Mouse (Mus musculus): ENCODE measurements around the gene Txndc16. TPM values are rescaled to one million over a fixed set of nuclear protein-coding genes. Genes with fewer than 3 reads are reported as not detected.

Gene Txndc16
- polyA plus RNA-seq, 1 experiment from 2014 or later: 15.1 TPM

DNA sequence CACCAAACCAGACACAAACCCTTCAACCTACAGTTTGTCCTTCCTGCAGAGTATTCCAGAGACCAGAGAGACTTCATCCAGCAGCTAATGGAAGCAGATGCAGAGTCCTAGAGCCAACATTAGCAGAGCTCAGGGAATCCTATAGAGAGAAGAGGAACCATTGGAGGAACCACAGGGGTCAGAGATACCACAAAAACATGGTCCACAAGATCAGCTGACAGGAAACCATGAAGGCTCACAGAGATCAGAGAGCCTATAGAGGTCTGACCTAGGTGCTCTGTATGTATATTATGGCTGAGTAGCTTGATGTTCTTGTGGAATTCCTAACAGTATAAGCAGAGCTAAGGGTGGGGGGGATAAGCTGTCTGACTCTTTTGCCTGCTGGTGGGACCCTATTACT lies 19.5 kb downstream of the Txndc16 start:
- DNase-seq (ENCODE audit: low spot score): no peak
- Histone ChIP-seq H3K27me3 (ENCODE audit: insufficient read depth, poor library complexity, severe bottlenecking) (no peaks in the 10 kb centered on the region), H3K36me3 (peaks cover 18% of the 10 kb centered on the region; the same call in 1 of the 2 replicates), H3K4me1 (replicated peaks) (no peaks in the 10 kb centered on the region), H3K4me3 (no peak overlapping the region), H3K27ac (no peak overlapping the region), H3K9me3 (no peaks in the 10 kb centered on the region)

DNA sequence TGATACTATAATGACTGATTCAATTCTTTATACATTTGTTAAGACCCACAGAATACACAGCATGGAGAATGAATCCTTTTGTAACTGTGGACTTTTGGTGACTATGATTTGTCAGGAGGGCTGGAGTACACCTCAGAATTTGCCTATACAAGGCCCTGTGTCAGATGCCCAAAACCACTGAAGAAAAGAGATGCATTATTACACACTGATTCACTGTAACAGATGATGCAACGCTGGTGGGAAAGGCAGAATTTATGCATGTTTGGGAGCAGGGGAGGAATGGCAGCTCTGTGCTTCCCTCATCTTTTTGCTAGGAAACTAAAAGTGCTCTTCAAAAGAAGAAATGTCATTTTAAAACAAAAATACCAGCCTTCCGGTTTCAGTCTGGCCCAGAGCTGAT lies 29.1 kb downstream of the Txndc16 start:
- Histone ChIP-seq H3K9me3 (peaks cover 7% of the 10 kb centered on the region; the same call in 1 of the 2 replicates), H3K27me3 (ENCODE audit: insufficient read depth, poor library complexity, severe bottlenecking) (no peaks in the 10 kb centered on the region), H3K4me1 (replicated peaks) (no peaks in the 10 kb centered on the region), H3K4me3 (no peak overlapping the region), H3K27ac (no peak overlapping the region), H3K36me3 (peaks cover 9% of the 10 kb centered on the region)
- DNase-seq (ENCODE audit: low spot score): no peak
- WGBS: 83% methylated on average over 2 of the region's 2 CpGs

DNA sequence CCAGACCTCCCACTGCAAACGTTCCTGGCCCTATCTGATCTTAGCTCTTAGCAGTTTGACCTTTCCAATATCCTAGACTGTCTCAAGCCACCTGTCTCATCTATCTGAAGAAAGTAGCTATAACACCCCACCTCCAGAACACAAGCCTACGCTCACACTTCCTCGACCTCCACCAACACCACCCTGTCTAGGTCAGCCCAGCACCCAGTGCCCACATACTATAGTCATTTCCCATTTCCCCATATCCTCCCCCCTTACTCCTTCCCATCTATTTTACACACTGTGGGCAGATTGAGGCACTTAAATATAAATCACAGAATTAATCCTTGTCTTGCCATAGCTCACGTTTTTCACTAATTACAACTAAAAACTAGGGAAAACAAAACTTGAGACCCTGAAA lies 38.5 kb downstream of the Txndc16 start:
- Histone ChIP-seq H3K4me1 (replicated peaks) (no peaks in the 10 kb centered on the region), H3K27ac (no peak overlapping the region), H3K9me3 (no peaks in the 10 kb centered on the region), H3K27me3 (ENCODE audit: insufficient read depth, poor library complexity, severe bottlenecking) (no peaks in the 10 kb centered on the region), H3K36me3 (0 out of 2 replicates have a peak, but pooled peaks cover 4% of the 10 kb centered on the region), H3K4me3 (no peak overlapping the region)
- no peak for DNase-seq (ENCODE audit: low spot score)
- 86% methylated on average over 4 of the region's 4 CpGs for WGBS

DNA sequence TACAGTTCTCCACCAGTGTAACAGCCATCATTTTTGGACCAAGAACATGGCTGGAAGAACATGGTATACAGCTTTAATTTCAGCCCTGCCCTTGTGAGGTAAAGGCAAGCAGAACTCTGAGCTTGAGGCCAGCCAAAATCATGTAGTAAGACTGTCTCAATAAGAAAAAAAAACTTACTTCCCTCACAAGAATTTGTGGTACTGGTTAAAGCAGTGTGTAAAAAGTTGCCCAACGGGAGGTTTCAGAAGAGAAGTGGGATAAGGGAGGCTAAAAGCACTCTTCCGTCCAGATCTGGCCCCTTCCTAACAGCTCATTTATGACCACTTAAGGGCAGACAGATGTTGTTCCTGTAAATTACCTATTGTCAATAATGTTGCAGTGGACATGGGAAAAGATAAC lies 40.5 kb downstream of the Txndc16 start:
- no peak for DNase-seq (ENCODE audit: low spot score)
- H3K4me1 ChIP-seq (replicated peaks): peaks cover 5% of the 10 kb centered on the region
- WGBS: 92% methylated on average over 2 of the region's 2 CpGs
- H3K9me3 ChIP-seq: no peaks in the 10 kb centered on the region
- H3K27me3 ChIP-seq (ENCODE audit: insufficient read depth, poor library complexity, severe bottlenecking): no peaks in the 10 kb centered on the region
- 0 out of 2 replicates have a peak, but pooled peaks cover 4% of the 10 kb centered on the region for H3K36me3 ChIP-seq
- no peak overlapping the region for H3K4me3 ChIP-seq
- H3K27ac ChIP-seq: no peak overlapping the region

DNA sequence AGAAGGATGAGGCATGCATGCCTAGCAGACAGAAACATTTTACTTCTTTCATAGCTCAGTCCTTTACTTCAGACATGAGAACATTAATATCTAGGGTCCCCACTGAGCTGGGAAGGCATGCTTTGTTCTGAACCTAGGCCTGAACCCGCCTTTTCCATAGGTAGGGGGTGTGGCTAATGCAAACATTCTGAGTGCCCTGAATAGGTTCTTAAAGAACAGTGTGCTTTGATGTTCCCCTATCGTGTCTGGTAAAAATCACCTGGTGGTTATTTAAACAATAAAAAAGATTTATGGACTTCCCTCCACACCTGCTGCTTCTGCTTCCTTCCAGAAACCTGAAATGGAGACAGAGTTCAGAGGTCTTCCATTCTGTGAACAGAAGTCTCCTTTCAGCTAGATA lies 40.9 kb downstream of the Txndc16 start:
- Histone ChIP-seq H3K4me1 (replicated peaks) (peaks cover 5% of the 10 kb centered on the region), H3K27me3 (ENCODE audit: insufficient read depth, poor library complexity, severe bottlenecking) (no peaks in the 10 kb centered on the region), H3K4me3 (no peak overlapping the region), H3K36me3 (0 out of 2 replicates have a peak, but pooled peaks cover 4% of the 10 kb centered on the region), H3K27ac (no peak overlapping the region), H3K9me3 (no peaks in the 10 kb centered on the region)
- DNase-seq (ENCODE audit: low spot score): no peak
- WGBS: 84% methylated on average over 2 of the region's 2 CpGs

- peak overlapping the region; percentile 29; the same call in 1 of the 2 replicates for H3K27ac ChIP-seq
- H3K4me1 ChIP-seq (replicated peaks): peaks cover 5% of the 10 kb centered on the region
- DNase-seq (ENCODE audit: low spot score): no peak
- H3K27me3 ChIP-seq (ENCODE audit: insufficient read depth, poor library complexity, severe bottlenecking): no peaks in the 10 kb centered on the region
- H3K4me3 ChIP-seq: no peak overlapping the region
- no peaks in the 10 kb centered on the region for H3K9me3 ChIP-seq
- H3K36me3 ChIP-seq: 0 out of 2 replicates have a peak, but pooled peaks cover 7% of the 10 kb centered on the region
- WGBS: 78% methylated on average over 14 of the region's 14 CpGs
Measured at GRCm38 (mm10) chr14:45175012-45175740, 45.0 kb downstream of the Txndc16 start.

- H3K4me3 ChIP-seq: no peak overlapping the region
- H3K9me3 ChIP-seq: no peaks in the 10 kb centered on the region
- DNase-seq (ENCODE audit: low spot score): no peak
- peaks cover 5% of the 10 kb centered on the region for H3K4me1 ChIP-seq (replicated peaks)
- WGBS: 95% methylated on average over 5 of the region's 5 CpGs
- no peaks in the 10 kb centered on the region for H3K27me3 ChIP-seq (ENCODE audit: insufficient read depth, poor library complexity, severe bottlenecking)
- no peak overlapping the region for H3K27ac ChIP-seq
- 0 out of 2 replicates have a peak, but pooled peaks cover 7% of the 10 kb centered on the region for H3K36me3 ChIP-seq
Measured at GRCm38 (mm10) chr14:45172260-45172659, 47.9 kb downstream of the Txndc16 start.

DNA sequence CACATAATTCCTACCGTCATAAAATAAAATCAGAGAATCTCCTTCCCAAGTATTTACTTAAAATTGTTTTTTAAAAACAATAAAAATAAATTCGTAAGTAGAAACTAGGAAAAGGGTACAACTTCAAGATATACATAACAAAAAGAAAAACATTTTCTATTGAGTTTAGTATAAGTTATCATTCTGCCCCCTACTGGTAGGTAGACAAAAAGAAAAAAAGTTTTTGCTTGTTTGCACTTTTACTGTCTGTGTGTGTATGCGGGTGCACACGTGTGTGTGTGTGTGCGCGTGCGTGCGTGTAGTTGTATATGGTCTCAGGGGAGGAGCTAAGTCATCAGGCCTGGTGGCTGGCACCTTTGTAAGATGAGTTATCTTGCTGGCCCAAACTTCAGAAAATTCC lies 52.8 kb downstream of the Txndc16 start:
- no peak for DNase-seq (ENCODE audit: low spot score)

DNA sequence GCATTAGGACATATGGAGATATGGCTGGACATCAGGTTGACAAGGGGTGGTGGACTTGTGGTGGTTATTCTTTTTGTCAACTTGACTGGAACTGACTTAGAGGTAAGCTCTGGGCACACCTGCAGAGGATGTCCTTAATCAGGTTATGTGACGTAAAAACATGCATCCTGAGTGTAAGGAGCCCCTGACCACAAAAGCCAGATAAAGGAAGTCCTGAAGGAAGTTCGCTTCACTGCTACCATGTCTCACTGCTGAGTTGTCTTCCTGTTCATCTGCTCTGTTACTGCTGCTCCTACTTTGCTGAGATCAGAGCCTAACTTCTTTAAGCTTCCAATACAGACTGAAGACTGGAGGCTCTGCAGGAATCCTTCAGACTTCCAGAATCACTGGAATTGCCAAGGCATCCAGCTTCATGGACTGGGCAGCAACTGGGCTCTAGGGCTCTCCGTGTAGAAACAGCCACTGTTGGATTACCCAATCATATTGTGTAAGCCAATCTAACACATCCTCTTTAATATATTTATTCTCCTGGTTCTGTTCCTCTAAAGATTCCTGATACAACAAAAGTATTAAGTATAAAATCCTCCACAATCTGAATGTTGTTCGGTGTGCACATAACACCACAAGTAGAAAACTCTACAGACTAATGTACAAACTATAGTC lies 64.5 kb downstream of the Txndc16 start:
- no peak overlapping the region for H3K4me3 ChIP-seq

More for the DNA sequence above, 52.8 kb downstream of the Txndc16 start:
- no peak overlapping the region for H3K4me3 ChIP-seq
- WGBS: 86% methylated on average over 8 of the region's 8 CpGs
- H3K9me3 ChIP-seq: no peaks in the 10 kb centered on the region
- H3K36me3 ChIP-seq: peaks cover 8% of the 10 kb centered on the region; the same call in 1 of the 2 replicates
- H3K27ac ChIP-seq: no peak overlapping the region
- no peaks in the 10 kb centered on the region for H3K27me3 ChIP-seq (ENCODE audit: insufficient read depth, poor library complexity, severe bottlenecking)
- no peaks in the 10 kb centered on the region for H3K4me1 ChIP-seq (replicated peaks)

DNA sequence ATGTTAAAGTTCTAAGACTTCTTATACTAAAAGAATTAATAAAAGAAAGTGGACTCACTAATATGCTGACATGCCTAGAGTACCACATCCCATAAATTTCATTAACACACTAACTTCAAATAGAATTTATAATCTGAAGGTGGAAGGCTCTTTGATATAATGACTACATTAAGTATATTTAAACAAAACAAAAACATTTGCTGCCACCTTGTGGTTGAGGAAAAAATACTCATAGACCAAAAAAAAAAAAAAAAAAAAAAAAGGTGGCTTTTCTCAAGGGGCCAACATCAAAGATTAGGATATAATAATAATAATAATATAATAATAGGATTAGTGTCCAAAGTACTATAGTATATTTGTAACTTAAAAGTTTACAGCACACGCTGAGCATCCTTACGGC lies 66.9 kb downstream of the Txndc16 start:
- H3K27ac ChIP-seq: no peak overlapping the region
- 81% methylated on average over 2 of the region's 2 CpGs for WGBS
- H3K27me3 ChIP-seq (ENCODE audit: insufficient read depth, poor library complexity, severe bottlenecking): no peaks in the 10 kb centered on the region
- H3K9me3 ChIP-seq: no peaks in the 10 kb centered on the region
- DNase-seq (ENCODE audit: low spot score): no peak
- no peak overlapping the region for H3K4me3 ChIP-seq
- no peaks in the 10 kb centered on the region for H3K4me1 ChIP-seq (replicated peaks)
- H3K36me3 ChIP-seq: no peaks in the 10 kb centered on the region

More for the DNA sequence above, 64.5 kb downstream of the Txndc16 start:
- Histone ChIP-seq H3K36me3 (no peaks in the 10 kb centered on the region), H3K27ac (no peak overlapping the region), H3K9me3 (no peaks in the 10 kb centered on the region), H3K27me3 (ENCODE audit: insufficient read depth, poor library complexity, severe bottlenecking) (no peaks in the 10 kb centered on the region), H3K4me1 (replicated peaks) (no peaks in the 10 kb centered on the region)
- WGBS: 85% methylated on average over 4 of the region's 4 CpGs
- DNase-seq (ENCODE audit: low spot score): no peak

- no peak overlapping the region for H3K27ac ChIP-seq
- 0 out of 2 replicates have a peak, but pooled peaks cover 15% of the 10 kb centered on the region for H3K36me3 ChIP-seq
- H3K9me3 ChIP-seq: no peaks in the 10 kb centered on the region
- 60% methylated on average over 4 of the region's 4 CpGs for WGBS
- H3K27me3 ChIP-seq (ENCODE audit: insufficient read depth, poor library complexity, severe bottlenecking): no peaks in the 10 kb centered on the region
- H3K4me3 ChIP-seq: no peak overlapping the region
- H3K4me1 ChIP-seq (replicated peaks): no peaks in the 10 kb centered on the region
- peak; percentile 11 for DNase-seq (ENCODE audit: low spot score)
Measured at GRCm38 (mm10) chr14:45142511-45142910, 77.6 kb downstream of the Txndc16 start.

GRCm38 (mm10) chr14:45140344-45141080 lies 79.6 kb downstream of the Txndc16 start:
- peaks cover 21% of the 10 kb centered on the region; the same call in 1 of the 2 replicates for H3K36me3 ChIP-seq
- no peak overlapping the region for H3K4me3 ChIP-seq
- H3K4me1 ChIP-seq (replicated peaks): no peaks in the 10 kb centered on the region
- DNase-seq (ENCODE audit: low spot score): no peak
- 86% methylated on average over 17 of the region's 17 CpGs for WGBS
- H3K9me3 ChIP-seq: no peaks in the 10 kb centered on the region
- H3K27me3 ChIP-seq (ENCODE audit: insufficient read depth, poor library complexity, severe bottlenecking): no peaks in the 10 kb centered on the region
- H3K27ac ChIP-seq: no peak overlapping the region

GRCm38 (mm10) chr14:45135961-45136360 lies 84.2 kb downstream of the Txndc16 start:
- Histone ChIP-seq H3K36me3 (peaks cover 33% of the 10 kb centered on the region; the same call in 1 of the 2 replicates), H3K27ac (no peak overlapping the region), H3K4me3 (no peak overlapping the region), H3K4me1 (replicated peaks) (no peaks in the 10 kb centered on the region), H3K27me3 (ENCODE audit: insufficient read depth, poor library complexity, severe bottlenecking) (no peaks in the 10 kb centered on the region), H3K9me3 (no peaks in the 10 kb centered on the region)
- no peak for DNase-seq (ENCODE audit: low spot score)
- 92% methylated on average over 2 of the region's 2 CpGs for WGBS
